Mouse (Mus musculus) right cerebral cortex, postnatal 10 days (tissue): ENCODE measurements at regions not wholly inside any gene's neighbourhood (a gene's known extent, or its start where the extent isn't known, plus 50 kb on each side); places are given as distances from the start of the nearest gene placed in this dataset.

Experiments
- DNase-seq, 2 experiments: peaks; one replicate each; pipeline ENCODE4 v3.0.0; 2021; ENCODE audit warnings: low spot score in 2 of 2

- DNase-seq: peak in 1 of 2 experiments; percentile 23
Measured at GRCm38 (mm10) chr6:147822215-147822614, 224.8 kb upstream of the Far2 start.

- DNase-seq: no peak
Measured at GRCm38 (mm10) chr6:147832521-147832920, 214.5 kb upstream of the Far2 start.

GRCm38 (mm10) chr6:147833501-147833900, 213.6 kb upstream of the Far2 start:
- DNase-seq: no peak

DNA sequence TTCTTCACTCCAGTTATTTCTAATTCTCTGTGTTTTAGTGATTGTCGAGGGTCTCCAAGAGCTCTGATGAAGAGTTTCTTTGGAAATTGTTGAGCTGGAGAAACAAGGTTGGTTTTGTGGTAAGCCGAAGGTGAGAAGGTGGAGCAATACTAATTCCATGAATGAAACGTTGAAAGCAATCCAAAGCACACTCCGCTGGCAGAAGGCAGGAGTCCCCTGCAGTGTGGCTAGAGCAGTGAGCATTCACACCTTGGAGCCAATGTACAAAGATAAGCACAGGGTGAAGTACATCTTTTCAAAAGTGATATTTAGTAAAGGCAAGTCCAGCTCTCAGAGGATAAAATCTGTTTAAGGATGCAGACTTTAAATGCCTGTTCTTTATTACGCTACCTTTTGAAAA, 208.2 kb upstream of the Far2 start:
- no peak for DNase-seq

DNA sequence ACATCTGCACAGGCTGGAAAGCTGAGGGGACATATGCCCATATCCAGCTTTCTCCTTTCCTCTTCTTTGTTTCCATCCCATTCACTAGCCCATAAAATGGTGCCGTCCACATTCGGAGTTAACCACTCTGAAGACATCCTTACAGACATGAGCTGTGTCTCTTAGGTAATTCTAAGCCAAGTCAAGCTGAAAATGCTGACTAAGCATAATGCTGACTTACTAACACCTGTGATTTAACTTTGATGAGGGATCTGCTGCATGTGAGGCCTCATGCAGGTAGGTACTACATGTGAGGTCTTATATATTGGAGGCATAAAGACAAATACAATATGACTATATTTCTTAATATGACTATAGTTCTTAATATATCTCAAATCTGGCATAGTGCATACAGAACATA, 197.1 kb upstream of the Far2 start:
- no peak for DNase-seq

- no peak for DNase-seq
Measured at GRCm38 (mm10) chr6:147861116-147861515, 185.9 kb upstream of the Far2 start.

DNA sequence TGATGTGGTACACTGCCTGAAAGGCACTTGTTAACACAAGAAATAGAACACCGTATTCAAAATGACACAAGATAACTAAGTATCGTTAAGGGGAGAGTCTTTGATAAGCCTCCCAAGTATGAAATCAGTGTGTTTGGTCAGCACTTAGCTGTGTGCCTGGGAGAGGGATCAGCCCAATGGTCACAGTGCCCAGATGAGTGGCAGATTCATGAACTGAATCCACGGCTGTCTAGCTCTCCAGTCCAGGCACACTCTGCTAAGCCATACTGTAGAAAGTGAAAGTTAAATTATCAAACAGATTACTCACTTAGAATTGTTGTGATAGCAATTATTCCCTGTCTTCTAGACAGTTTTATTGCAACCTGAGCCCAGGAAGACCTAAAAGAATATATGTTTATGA, 176.0 kb upstream of the Far2 start:
- DNase-seq: no peak

GRCm38 (mm10) chr6:147873173-147873572, 173.9 kb upstream of the Far2 start:
- no peak for DNase-seq

DNA sequence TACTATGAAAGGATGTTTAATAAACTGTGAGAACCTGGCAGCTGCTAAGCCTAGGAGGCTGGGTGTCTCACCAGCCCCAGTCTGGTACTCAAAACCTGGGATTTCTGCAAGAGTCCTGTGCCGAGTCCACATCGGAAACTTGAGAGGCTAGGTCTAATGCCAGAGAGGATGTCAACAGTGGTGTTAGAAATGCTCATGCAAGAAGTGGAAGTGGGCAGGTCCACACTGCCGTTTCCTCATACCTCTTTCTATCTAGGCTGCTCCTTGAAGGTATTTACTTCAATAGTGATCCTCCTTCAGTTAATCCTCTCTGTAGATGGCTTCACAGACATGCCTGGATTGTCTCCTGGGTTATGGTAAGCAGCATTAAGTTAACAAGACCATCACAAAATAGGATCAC, 168.6 kb upstream of the Far2 start:
- no peak for DNase-seq

- DNase-seq: no peak
Measured at GRCm38 (mm10) chr6:147885902-147886301, 161.2 kb upstream of the Far2 start.

GRCm38 (mm10) chr6:147919697-147920096, 127.4 kb upstream of the Far2 start:
- peak; percentile 38 to 45 for DNase-seq

- no peak for DNase-seq
Measured at GRCm38 (mm10) chr6:147921091-147921490, 126.0 kb upstream of the Far2 start.

DNA sequence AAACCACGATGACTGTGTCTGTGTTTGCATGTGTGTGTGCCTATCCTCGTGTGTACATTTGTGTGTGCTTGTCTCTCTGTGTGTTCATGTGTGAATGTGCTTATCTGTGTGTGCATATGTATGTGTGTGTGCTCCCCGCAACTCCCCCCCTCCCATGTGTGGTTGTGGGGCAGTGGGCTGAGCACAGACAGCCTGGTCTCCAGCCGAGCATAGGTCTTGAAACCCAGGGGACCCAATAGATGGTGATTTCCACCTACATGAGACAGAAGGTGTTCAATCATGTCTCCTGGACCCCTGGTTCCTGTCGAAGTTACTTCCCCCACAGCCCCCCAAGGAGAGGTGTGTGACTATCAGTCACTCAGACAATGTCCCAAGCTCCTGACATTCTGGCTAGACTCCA, 124.6 kb upstream of the Far2 start:
- no peak for DNase-seq

DNA sequence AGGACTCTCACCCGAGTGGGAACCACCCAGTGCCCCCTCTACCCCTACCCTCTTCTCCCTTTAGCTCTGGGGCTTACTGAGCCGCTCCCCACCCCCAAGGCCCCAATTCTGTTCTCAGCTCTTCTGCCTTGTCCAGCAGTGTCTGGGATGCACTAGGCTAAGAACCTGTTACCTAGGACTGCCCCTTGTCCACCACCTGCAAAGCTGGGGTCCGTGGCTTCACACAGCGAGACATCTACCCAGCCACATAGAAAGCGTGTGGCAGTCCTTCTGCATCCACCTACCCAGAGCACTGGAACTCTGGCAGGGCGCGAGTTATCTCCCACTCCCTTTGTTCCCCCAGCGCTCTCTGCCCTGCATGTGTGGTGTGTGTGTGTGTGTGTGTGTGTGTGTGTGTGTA, 123.8 kb upstream of the Far2 start:
- no peak for DNase-seq

DNA sequence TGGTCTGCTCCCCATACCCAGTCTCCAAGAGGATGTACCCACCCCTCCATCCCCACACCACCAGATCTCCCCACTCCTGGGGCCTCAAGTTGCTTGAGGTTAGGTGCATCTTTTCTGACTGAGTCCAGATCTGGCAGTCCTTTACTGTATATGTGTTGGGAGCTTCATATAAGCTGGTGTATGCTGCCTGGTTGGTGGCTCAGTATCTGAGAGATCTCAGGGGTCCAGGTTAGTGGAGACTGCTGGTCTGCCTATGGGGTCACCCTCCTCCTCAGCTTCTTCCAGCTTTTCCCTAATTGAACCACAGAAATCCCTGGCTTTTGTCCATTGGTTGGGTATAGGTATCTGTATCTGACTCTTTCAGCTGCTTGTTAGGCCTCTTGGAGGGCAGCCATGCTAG, 118.1 kb upstream of the Far2 start:
- no peak for DNase-seq

DNA sequence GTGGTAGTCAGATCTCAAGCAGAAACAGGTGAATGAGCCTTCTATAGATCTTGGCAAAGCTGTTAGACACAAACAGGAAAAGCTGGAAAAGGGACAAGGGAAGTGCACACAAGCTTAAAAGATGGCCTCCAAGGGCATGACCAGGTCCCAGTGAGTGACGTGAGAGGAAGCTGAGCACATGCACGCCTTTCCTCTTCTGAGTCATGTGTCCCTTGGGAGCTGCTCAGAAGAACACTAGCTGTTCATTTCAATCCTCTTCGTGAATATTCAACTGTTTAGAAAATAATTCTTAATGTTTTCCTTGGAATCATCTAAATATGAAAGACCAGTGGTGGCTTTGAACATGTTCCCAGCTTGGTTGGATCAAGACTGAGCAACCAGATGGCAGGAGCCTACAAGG, 103.0 kb upstream of the Far2 start:
- no peak for DNase-seq

DNA sequence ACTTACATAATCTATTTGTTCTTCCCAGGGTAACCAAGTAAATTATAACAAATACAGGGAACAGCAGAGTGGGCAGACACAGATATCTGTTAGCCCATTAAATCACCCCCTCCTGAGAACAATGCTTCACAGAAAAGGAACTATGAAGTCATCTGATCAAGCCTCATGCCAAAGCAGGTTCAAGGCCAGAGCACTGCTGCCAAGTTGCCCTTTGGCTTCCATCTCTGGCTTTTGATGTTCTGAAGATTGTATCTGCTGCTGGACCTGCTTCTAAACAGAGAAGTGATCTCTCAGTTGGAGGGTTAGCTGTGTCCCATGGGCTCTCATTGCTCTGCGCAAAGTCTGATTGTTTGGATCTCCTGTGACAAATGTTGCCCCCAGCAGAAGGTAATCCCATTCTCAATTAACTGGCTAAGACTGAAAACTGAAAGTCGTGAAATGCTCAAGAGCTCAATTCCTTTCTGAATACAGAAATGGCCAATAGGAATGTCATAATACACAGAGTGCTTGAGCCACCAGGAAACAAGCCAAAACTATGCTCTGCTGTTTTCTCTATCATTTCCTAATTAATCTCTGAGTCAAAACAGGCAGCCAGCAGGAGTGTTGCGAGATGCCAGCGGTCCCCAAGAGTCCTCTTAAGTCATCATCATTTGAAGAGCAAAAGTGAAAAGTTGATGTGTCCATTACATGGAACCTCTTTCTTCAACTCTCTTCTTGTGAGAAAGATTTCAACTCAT, 102.0 kb upstream of the Far2 start:
- DNase-seq: no peak

- DNase-seq: peak; percentile 66 to 78
Measured at GRCm38 (mm10) chr6:147947997-147948396, 99.1 kb upstream of the Far2 start.

DNA sequence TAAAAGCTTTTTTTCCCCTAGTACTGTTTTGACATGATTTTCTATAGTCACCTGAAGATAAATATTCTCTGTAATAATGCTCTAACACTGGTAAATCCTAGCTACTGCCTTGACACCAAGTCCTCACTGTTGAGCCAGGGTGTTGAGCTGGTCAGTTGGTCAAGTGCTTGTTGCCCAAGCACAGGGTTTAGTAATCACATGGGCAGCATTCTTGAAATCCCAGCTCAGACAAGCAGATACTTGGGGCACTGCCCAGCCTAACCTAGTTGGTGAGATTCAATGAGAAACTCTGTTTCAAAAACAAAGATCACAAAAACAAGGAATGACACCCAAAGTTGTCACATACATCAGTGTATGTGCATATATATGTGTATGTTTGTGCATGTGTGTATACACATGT, 95.4 kb upstream of the Far2 start:
- no peak for DNase-seq

- peak; percentile 35 to 40 for DNase-seq
Measured at GRCm38 (mm10) chr6:147953058-147953679, 93.9 kb upstream of the Far2 start.

DNA sequence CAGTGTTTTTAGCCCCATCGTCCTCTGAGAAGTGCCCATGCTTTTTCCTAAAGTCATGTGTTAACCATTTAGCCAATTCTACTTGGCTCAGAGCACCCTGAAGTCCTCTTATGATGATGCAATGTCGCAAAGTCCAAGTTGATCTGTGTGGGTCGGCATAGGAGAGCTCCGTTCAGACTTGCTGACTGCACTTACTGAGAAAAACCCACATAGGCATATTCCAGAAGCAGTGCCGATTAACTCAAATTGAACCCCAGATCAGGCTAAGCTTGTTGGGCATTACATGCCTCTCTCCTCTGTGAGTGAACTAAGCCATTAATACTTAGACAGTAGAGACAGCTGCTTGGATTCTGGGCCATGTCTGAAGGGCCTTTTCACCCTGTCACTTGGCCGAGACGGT, 93.3 kb upstream of the Far2 start:
- no peak for DNase-seq

DNA sequence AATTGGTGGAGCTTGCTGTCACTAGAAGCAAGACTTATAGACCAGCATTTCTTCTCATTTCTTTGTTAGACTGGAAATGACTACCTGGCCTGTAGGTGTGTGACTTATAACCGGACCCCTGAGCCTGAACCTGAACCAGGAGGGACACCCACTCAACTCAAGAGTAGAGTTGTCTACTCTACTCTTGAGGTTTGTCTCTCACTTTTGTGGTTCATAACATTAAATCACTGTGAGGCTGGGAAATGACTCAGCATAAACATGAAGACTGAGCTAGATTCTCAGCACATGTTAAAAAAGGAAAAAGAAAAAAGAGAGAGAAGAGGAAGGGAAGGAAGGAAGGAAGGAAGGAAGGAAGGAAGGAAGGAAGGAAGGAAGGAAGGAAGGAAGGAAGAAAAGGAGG, 92.8 kb upstream of the Far2 start:
- DNase-seq: no peak

- DNase-seq: no peak
Measured at GRCm38 (mm10) chr6:147954967-147955830, 91.9 kb upstream of the Far2 start.
